Mouse (Mus musculus): ENCODE results near the gene Reps2. TPM values are rescaled to one million over a fixed set of nuclear protein-coding genes. Genes with fewer than 3 reads are reported as not detected.

Gene Reps2
- polyA plus RNA-seq, 1 experiment from 2014 or later: 1.1 TPM

GRCm38 (mm10) chrX:162380730-162381129 is 262.7 kb downstream of the Reps2 start:
- no peaks in the 10 kb centered on the region for H3K36me3 ChIP-seq (ENCODE audit: control insufficient read depth, insufficient read depth, low read length)
- WGBS: 92% methylated on average over 1 of the region's 1 CpGs
- DNase-seq (ENCODE audit: low spot score) (no peak), ATAC-seq (ENCODE audit: low FRiP score) (no peak)
- no peaks in the 10 kb centered on the region for H3K27me3 ChIP-seq (ENCODE audit: control insufficient read depth, insufficient read depth, low read length)
- no peak overlapping the region for H3K4me3 ChIP-seq (ENCODE audit: low read depth, low read length)
- no peaks in the 10 kb centered on the region for H3K9me3 ChIP-seq (ENCODE audit: control insufficient read depth, low read length)
- no peak overlapping the region for H3K4me2 ChIP-seq (replicated peaks; ENCODE audit: low read depth, low read length)
- H3K9ac ChIP-seq (ENCODE audit: low read depth, low read length): no peak overlapping the region
- no peaks in the 10 kb centered on the region for H3K4me1 ChIP-seq (replicated peaks; ENCODE audit: control insufficient read depth, insufficient read depth, low read length)
- no peak overlapping the region for H3K27ac ChIP-seq (ENCODE audit: low read depth, low read length)

GRCm38 (mm10) chrX:162363206-162363605 is 280.2 kb downstream of the Reps2 start:
- Histone ChIP-seq H3K9ac (ENCODE audit: low read depth, low read length) (no peak overlapping the region), H3K27me3 (ENCODE audit: control insufficient read depth, insufficient read depth, low read length) (peaks cover 2% of the 10 kb centered on the region; the same call in 1 of the 2 replicates), H3K4me2 (replicated peaks; ENCODE audit: low read depth, low read length) (no peak overlapping the region), H3K4me1 (replicated peaks; ENCODE audit: control insufficient read depth, insufficient read depth, low read length) (no peaks in the 10 kb centered on the region), H3K4me3 (ENCODE audit: low read depth, low read length) (no peak overlapping the region), H3K36me3 (ENCODE audit: control insufficient read depth, insufficient read depth, low read length) (no peaks in the 10 kb centered on the region), H3K27ac (ENCODE audit: low read depth, low read length) (no peak overlapping the region), H3K9me3 (ENCODE audit: control insufficient read depth, low read length) (no peaks in the 10 kb centered on the region)
- ATAC-seq (ENCODE audit: low FRiP score) (no peak), DNase-seq (ENCODE audit: low spot score) (no peak)
- 85% methylated on average over 2 of the region's 2 CpGs for WGBS

Other genes starting within 250 kb of the Reps2 start
- 318 and 333 TPM in 2 replicates for gene Rbbp7, start 116.8 kb upstream of the Reps2 start, polyA plus RNA-seq (2014; fragmentation: Nextera tagmentation; extraction: Ambion mirVana)
- 19.5 and 20.3 TPM in 2 replicates for gene Txlng, start 185.8 kb upstream of the Reps2 start, polyA plus RNA-seq (2014; fragmentation: Nextera tagmentation; extraction: Ambion mirVana)
- 35.7 and 40.1 TPM in 2 replicates for gene Syap1, start 244.8 kb upstream of the Reps2 start, polyA plus RNA-seq (2014; fragmentation: Nextera tagmentation; extraction: Ambion mirVana)

Data from hindbrain, embryonic 11.5 days (tissue).